Mouse (Mus musculus) adrenal gland, postnatal 14 days (tissue): ENCODE measurements at regions not wholly inside any gene's neighbourhood (a gene's known extent, or its start where the extent isn't known, plus 50 kb on each side); places are given as distances from the start of the nearest gene placed in this dataset.

Experiments
- DNase-seq: peaks from one replicate; pipeline ENCODE4 v3.0.0; 2021; ENCODE audit warnings: mixed read lengths

GRCm38 (mm10) chr4:131496900-131497299 lies 341.2 kb downstream of the Ptpru start:
- DNase-seq: no peak

- no peak for DNase-seq
Measured at GRCm38 (mm10) chr4:131500928-131501650, 337.0 kb downstream of the Ptpru start.

- DNase-seq: no peak
Measured at GRCm38 (mm10) chr4:131508154-131508553, 329.9 kb downstream of the Ptpru start.

GRCm38 (mm10) chr4:131511586-131511985 lies 326.5 kb downstream of the Ptpru start:
- no peak for DNase-seq

- no peak for DNase-seq
Measured at GRCm38 (mm10) chr4:131512768-131513167, 325.3 kb downstream of the Ptpru start.

GRCm38 (mm10) chr4:131520636-131521306 lies 317.3 kb downstream of the Ptpru start:
- DNase-seq: no peak

GRCm38 (mm10) chr4:131521307-131521651 lies 316.8 kb downstream of the Ptpru start:
- no peak for DNase-seq

- no peak for DNase-seq
Measured at GRCm38 (mm10) chr4:131525236-131525635, 312.9 kb downstream of the Ptpru start.

GRCm38 (mm10) chr4:131530491-131530890 lies 307.6 kb downstream of the Ptpru start:
- no peak for DNase-seq

- peak; percentile 37 for DNase-seq
Measured at GRCm38 (mm10) chr4:131531003-131531402, 307.1 kb downstream of the Ptpru start.

- DNase-seq: no peak
Measured at GRCm38 (mm10) chr4:131534831-131535230, 303.3 kb downstream of the Ptpru start.

- DNase-seq: no peak
Measured at GRCm38 (mm10) chr4:131538237-131538636, 299.9 kb downstream of the Ptpru start.

- no peak for DNase-seq
Measured at GRCm38 (mm10) chr4:131546422-131547200, 291.5 kb downstream of the Ptpru start.

- DNase-seq: no peak
Measured at GRCm38 (mm10) chr4:131549581-131549980, 288.5 kb downstream of the Ptpru start.

GRCm38 (mm10) chr4:131558513-131558912 lies 279.6 kb downstream of the Ptpru start:
- no peak for DNase-seq

- DNase-seq: peak; percentile 41
Measured at GRCm38 (mm10) chr4:131563851-131564250, 274.2 kb downstream of the Ptpru start.

GRCm38 (mm10) chr4:131565203-131565602 lies 272.9 kb downstream of the Ptpru start:
- DNase-seq: no peak

- no peak for DNase-seq
Measured at GRCm38 (mm10) chr4:131567241-131567640, 270.8 kb downstream of the Ptpru start.

GRCm38 (mm10) chr4:131569156-131569555 lies 268.9 kb downstream of the Ptpru start:
- peak; percentile 63 for DNase-seq

GRCm38 (mm10) chr4:131577571-131577970 lies 260.5 kb downstream of the Ptpru start:
- no peak for DNase-seq

GRCm38 (mm10) chr4:131585946-131586345 lies 252.1 kb downstream of the Ptpru start:
- DNase-seq: no peak

GRCm38 (mm10) chr4:131587536-131587935 lies 250.6 kb downstream of the Ptpru start:
- no peak for DNase-seq

GRCm38 (mm10) chr4:131590136-131590535 lies 248.0 kb downstream of the Ptpru start:
- DNase-seq: no peak
